Mouse (Mus musculus) 3T3-L1 (cell line): ENCODE results near the gene Ccnyl1.
"Not testable (repeated sequence)": the region's sequence is repeated elsewhere in the genome, so short reads cannot be mapped to it uniquely, and the experiment has no call there.

ENCODE experiments used
- DNase-seq: peaks from one replicate; pipeline ENCODE4 v3.0.0-alpha.2; 2015; ENCODE audit warnings: low read depth, low spot score

Ccnyl1 gene

DNA sequence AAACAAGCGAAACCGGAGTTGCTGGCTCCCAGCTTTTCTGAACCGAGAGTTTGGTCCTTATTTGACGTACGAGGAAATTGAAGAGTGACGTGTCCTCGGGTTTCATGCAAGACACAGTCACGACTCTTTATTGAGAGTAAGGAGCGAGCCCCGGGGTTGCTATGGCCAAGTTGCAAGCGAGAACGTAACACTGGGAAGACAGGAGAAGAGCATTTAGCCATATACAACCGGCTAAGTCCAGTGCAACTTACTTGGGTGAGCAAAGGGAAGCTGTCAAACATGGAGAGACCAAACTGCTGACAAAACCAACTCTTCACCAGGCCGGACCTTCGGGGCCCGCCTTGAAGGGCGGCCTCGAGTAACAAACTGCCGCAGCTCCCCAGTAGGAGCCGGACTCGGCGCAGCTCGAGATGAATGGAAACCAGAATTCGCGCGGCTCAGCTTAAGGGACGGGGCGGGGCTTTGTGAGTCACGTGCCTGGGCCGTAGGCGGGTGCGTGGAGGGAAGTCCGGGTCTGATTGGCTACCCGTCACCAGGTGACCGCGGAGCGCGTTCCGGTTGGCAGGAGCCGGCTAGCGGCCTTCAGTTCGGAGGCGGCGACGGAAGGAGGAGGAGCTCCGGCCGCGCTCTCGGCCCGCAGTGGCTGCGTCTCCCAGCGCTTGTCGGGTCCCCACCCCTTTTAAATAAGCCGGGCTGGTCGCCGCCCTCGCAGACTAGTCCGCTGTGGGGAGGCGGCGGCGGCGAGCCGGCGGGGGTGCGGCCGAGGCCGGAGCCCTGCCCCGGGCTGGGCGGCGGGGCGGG is at the start of gene Ccnyl1:
Gene Ccnyl1, plus strand, starts transcription at position 243 of the 801 bp plus-strand sequence.
- peak; percentile 98 for DNase-seq

DNA sequence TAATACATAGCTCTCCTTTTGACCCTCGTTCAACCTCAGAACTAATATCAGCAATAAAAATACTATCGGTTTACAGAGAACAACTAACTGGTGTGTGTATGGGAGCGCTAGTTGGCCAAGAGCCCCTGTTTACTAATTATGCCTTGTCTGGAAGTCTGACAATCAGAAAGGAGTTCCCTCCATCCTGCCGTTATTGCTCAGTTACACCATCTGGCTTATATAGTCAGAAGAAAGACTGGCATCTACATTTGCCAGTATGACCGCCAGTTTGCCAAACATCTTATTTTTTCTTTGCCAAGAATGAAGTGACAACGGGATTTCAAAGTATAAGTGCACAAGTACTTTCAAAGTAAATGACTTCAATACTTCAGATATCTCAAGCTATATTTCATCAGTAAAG is 49.2 kb upstream of the Ccnyl1 start:
- no peak for DNase-seq

DNA sequence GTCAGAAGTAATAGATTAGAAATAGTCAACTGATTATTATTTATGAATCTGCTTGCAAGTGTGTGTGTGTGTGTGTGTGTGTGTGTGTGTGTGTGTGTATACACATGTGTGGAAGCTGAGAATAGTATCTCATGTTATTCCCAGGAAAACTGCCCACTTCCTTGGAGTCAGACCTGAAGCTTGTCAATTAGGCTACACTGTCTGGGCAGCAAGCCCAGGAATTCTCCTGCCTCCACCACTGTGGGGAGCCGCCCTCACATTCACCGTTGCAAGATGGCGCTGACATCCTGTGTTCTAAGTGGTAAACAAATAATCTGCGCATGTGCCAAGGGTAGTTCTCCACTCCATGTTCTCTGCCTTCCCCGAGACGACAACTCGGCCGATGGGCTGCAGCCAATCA is 47.7 kb upstream of the Ccnyl1 start:
- not testable (repeated sequence) for DNase-seq

GRCm38 (mm10) chr1:64644513-64644912 is 45.7 kb upstream of the Ccnyl1 start:
- DNase-seq: no peak

GRCm38 (mm10) chr1:64649362-64650124 is 40.7 kb upstream of the Ccnyl1 start:
- DNase-seq: peak; percentile 81

- DNase-seq: no peak
These were observed 36.6 kb upstream of the Ccnyl1 start for GRCm38 (mm10) chr1:64653701-64654100.

GRCm38 (mm10) chr1:64655415-64655814 is 34.8 kb upstream of the Ccnyl1 start:
- DNase-seq: no peak

- DNase-seq: peak; percentile 43
These were observed 33.7 kb upstream of the Ccnyl1 start for GRCm38 (mm10) chr1:64656423-64657129.

GRCm38 (mm10) chr1:64658876-64659275 is 31.4 kb upstream of the Ccnyl1 start:
- no peak for DNase-seq

GRCm38 (mm10) chr1:64667111-64667633 is 23.1 kb upstream of the Ccnyl1 start:
- DNase-seq: peak; percentile 68

GRCm38 (mm10) chr1:64669451-64669850 is 20.8 kb upstream of the Ccnyl1 start:
- peak; percentile 59 for DNase-seq

- DNase-seq: no peak
These were observed 16.3 kb upstream of the Ccnyl1 start for GRCm38 (mm10) chr1:64673931-64674330.

GRCm38 (mm10) chr1:64676060-64676839 is 14.0 kb upstream of the Ccnyl1 start:
- DNase-seq: no peak

DNA sequence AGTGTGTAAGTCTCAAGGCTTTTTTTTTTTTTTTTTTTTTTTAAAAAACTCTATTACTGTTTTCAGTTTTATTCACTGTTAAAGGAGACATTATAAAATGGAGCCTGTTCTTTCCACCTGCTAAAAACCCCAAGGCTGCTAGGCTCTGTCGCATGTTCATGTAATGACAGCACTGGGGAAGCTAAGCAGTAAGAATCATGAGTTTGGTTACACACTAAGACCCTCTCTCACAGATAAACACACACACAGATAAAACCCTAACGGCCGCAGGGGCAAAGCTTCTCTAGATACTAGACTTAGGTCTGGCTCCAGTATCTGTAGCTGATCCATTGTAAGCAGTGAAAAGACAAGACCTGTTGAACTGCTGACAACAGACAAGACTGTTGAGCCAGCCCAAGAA is 8.8 kb upstream of the Ccnyl1 start:
- no peak for DNase-seq

- DNase-seq: no peak
These were observed 7.2 kb upstream of the Ccnyl1 start for GRCm38 (mm10) chr1:64683039-64683438.

DNA sequence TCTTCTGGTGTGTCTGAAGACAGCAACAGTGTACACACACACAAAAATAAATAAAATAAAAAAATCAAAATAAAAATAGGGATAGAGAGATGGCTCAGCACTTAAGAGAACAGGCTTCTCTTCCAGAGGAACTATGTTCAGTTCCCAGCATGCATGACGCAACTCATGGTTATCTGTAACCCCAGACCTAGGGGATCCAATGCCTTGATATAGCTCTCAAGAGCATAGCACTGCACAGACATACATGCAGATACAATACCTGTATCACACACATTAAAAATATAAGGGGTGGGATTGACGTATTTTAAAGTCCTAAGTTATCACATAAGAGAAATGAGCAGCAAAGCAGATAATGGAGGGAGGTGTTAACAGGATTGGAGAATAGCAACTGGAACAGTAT is 5.8 kb upstream of the Ccnyl1 start:
- no peak for DNase-seq

- no peak for DNase-seq
These were observed 2.2 kb upstream of the Ccnyl1 start for GRCm38 (mm10) chr1:64688046-64688445.

DNA sequence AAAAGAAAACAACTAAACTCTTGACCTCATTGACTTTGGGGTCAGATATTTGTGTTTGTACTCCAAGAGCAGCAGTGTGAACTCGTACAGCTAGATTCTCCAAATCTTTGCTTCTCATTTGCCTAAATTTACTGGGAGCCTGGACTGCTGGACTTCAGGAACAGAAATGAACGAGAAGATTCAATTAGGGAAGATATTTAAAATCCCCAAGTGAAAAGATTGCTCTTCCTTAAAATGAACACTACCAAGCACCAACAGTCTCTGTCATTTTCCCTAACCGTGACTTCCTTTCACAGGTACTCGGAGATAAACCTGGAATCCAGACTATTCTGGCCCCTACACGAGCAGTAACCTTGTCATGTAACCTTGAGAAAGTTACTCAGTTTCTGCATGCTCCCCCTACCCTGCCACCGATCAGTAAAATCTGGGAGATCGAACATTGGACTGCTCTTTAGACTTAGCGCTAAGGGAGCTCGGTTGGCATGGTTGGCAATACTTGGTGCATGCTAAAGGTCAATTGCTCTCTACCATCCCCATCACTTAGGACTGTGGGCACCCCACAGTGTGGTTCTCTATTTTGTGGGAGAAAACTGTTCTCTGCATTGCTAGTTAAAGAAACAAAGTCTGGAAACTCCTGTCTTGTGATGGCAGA is 568 bp upstream of the Ccnyl1 start:
- DNase-seq: peak; percentile 9

- no peak for DNase-seq
These were observed 881 bp downstream of the Ccnyl1 start for GRCm38 (mm10) chr1:64691121-64691551.

- DNase-seq: peak; percentile 42
These were observed 1.3 kb downstream of the Ccnyl1 start for GRCm38 (mm10) chr1:64691581-64691980.

GRCm38 (mm10) chr1:64695156-64695555 is 4.9 kb downstream of the Ccnyl1 start:
- DNase-seq: no peak
